Mouse (Mus musculus) ES-E14 (cell line): Measurements from ENCODE around the gene Iqschfp. TPM values are rescaled to one million over a fixed set of nuclear protein-coding genes. Genes with fewer than 3 reads are reported as not detected.

Source experiments
- DNase-seq: peaks from one replicate; pipeline ENCODE4 v3.0.0-alpha.2; 2013; ENCODE audit warnings: low read depth, low spot score
- H3K27ac ChIP-seq: 2 replicates; pipeline ENCODE4 v1.5.1; 2012; ENCODE audit warnings: low read depth, mild to moderate bottlenecking, low read length, moderate library complexity, mixed read lengths; ENCODE audit not compliant: poor library complexity, insufficient read depth, severe bottlenecking
- H3K36me3 ChIP-seq: 2 replicates; pipeline ENCODE4 v1.6.1; 2012; ENCODE audit warnings: mild to moderate bottlenecking, low read length, moderate library complexity, mixed read lengths; ENCODE audit not compliant: control insufficient read depth, poor library complexity, insufficient read depth, severe bottlenecking
- H3K4me1 ChIP-seq, 2 experiments: fragments of 150-350 bp in 1 of 2; sonication (generic) in 1 of 2; 2 replicates each; pipeline ENCODE4 v1.6.1; 2012; ENCODE audit warnings: low read length in 2 of 2, mild to moderate bottlenecking in 1 of 2, mixed read lengths in 1 of 2; ENCODE audit not compliant: control insufficient read depth in 2 of 2, insufficient read depth in 2 of 2, poor library complexity in 1 of 2
- H3K4me3 ChIP-seq, 2 experiments: fragments of 150-350 bp in 1 of 2; sonication (generic) in 1 of 2; 2 replicates each; pipeline ENCODE4 v1.5.1; 2012; ENCODE audit warnings: low read length in 2 of 2, low read depth in 1 of 2, mild to moderate bottlenecking in 1 of 2, mixed read lengths in 1 of 2; ENCODE audit not compliant: insufficient read depth in 1 of 2, poor library complexity in 1 of 2, severe bottlenecking in 1 of 2
- H3K9ac ChIP-seq: 2 replicates; pipeline ENCODE4 v1.6.1; 2012; ENCODE audit warnings: low read depth, mild to moderate bottlenecking, low read length, mixed read lengths; ENCODE audit not compliant: poor library complexity, insufficient read depth, severe bottlenecking
- H3K9me3 ChIP-seq: fragments of 150-350 bp; sonication (generic); 2 replicates; pipeline ENCODE4 v1.6.1; 2012; ENCODE audit warnings: low read depth, mild to moderate bottlenecking, low read length; ENCODE audit not compliant: control insufficient read depth, insufficient read depth
- CHD2 ChIP-seq: IDR thresholded peaks from 2 replicates; pipeline ENCODE4 v1.6.1; 2014; ENCODE audit warnings: mild to moderate bottlenecking, low read depth, low read length, inconsistent platforms
- HCFC1 ChIP-seq: IDR thresholded peaks from 2 replicates; pipeline ENCODE4 v1.6.1; 2012; ENCODE audit warnings: low read length, inconsistent platforms, borderline replicate concordance; ENCODE audit not compliant: insufficient read depth
- MAFK ChIP-seq: IDR thresholded peaks from 2 replicates; pipeline ENCODE4 v1.6.1; 2014; ENCODE audit warnings: mild to moderate bottlenecking, low read depth, low read length, inconsistent platforms; ENCODE audit not compliant: insufficient read depth
- ZC3H11A ChIP-seq: IDR thresholded peaks from 2 replicates; pipeline ENCODE4 v1.6.1; 2012; ENCODE audit warnings: low read depth, mild to moderate bottlenecking, inconsistent platforms, low read length, borderline replicate concordance
- ZNF384 ChIP-seq: IDR thresholded peaks from 2 replicates; pipeline ENCODE4 v1.6.1; 2012; ENCODE audit warnings: low read depth, low read length, inconsistent platforms
- in situ Hi-C, 2 experiments: fragments of 600-800 bp; cut with MboI; formaldehyde crosslinking; loops; one replicate each; pipeline ENCODE4 v1.15.1; 2025; ENCODE audit warnings: low sequenced_read_pairs in 2 of 2, inconsistent platforms in 1 of 2; ENCODE audit not compliant: unreplicated experiment in 2 of 2
- total RNA-seq: library from RNA; depleted of rRNA; stranded (reverse); fragments of 300-350 nt; gene quantifications from 2 replicates; pipeline ENCODE4 v1.2.3, GENCODE M21; 2012

The Iqschfp gene
- total RNA-seq, 1 experiment = not detected

DNA sequence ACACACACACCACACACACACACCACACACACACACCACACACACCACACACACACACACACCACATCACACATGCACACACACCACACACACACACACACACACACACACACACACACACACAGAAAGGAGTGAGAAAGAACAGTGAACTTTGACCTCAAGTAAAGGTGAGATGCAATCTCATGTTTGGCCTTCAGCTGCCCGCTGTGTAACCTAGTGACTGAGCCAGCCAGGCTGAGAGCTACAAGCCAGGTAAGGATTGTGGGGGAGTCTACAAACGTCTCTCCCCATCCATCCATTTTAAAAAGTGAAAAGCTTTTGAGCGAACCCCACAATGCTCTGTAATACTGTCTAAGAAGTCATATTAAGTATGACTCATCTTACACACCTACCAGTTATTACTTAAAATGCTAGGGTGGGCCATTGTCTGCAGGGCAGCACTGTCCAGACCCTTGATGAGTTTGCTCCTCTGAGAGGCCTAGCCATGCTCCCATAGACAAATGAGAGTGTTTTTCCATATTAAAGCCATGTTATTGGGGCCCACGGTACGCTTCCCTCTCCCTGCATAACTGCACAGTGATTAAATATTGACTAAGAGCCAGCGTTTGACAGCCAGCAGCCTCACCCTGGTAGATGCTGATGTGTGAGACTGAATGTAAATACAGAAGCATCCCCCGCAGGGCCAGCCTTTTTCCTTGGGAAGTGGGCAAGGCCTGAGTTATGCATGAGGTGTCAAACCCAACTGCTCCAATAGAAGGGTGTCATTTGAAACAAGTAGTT, 621.5 kb downstream of the Iqschfp start:
- in situ Hi-C loops = no loop called here
- Histone ChIP-seq H3K27ac (no peak overlapping the region), H3K36me3 (peaks cover 10% of the 10 kb centered on the region; the same call in 1 of the 2 replicates), H3K4me1 (peaks cover 2 to 19% of the 10 kb centered on the region in 2 experiments; a peak in 3 of 4 replicates), H3K9me3 (no peaks in the 10 kb centered on the region), H3K9ac (no peak overlapping the region), H3K4me3 (no peak overlapping the region)
- DNase-seq = no peak
- TF ChIP-seq ZC3H11A = no peak

DNA sequence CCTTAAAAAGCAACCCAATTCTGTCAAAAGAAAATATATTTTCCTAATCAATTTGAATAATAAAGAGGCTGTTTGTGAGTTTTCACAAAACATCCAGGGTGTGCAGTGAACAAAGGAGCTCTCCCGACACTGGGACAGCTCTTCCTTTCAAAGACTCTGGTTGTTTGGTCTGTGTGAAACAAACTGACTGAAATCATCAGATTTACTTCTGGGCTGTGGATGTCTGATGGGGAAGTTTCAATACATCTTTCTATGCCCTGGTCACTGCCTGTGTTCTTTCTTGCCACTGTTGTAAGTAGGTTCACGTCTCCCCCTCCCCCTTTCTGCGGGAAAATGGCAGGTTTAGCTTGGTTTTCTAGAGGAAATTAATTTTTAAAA, 622.1 kb downstream of the Iqschfp start:
- in situ Hi-C loops = no loop called here
- Histone ChIP-seq H3K27ac (no peak overlapping the region), H3K4me3 (no peak overlapping the region)

DNA sequence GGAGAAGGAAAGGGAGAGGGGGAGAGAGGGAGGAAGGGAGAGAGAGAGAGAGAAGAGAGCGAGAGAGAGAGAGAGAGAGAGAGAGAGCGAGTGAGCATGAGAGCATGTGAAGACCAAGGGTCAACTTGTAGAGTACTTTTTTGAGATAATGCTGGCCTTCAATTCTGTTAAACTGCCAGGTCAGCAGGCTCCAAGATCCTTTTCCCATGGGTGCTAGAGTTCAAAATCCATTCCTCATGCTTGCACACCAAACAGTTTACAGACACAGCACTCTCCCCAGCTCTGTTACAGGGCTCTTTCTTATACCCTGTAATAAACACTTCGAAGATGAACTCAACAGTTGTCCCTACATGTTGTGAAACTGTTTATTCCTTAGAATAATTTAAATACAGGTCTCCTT, 622.7 kb downstream of the Iqschfp start:
- H3K36me3 ChIP-seq = peaks cover 7% of the 10 kb centered on the region; the same call in 1 of the 2 replicates
- in situ Hi-C loops = no loop called here
- TF ChIP-seq HCFC1 (no peak), MAFK (no peak), ZC3H11A (no peak), ZNF384 (no peak), CHD2 (no peak)
- H3K4me3 ChIP-seq = no peak overlapping the region
- peaks cover 2 to 19% of the 10 kb centered on the region in 2 experiments; a peak in 3 of 4 replicates for H3K4me1 ChIP-seq
- H3K9me3 ChIP-seq = no peaks in the 10 kb centered on the region
- no peak overlapping the region for H3K27ac ChIP-seq
- no peak for DNase-seq
- no peak overlapping the region for H3K9ac ChIP-seq

More for the DNA sequence above, 622.1 kb downstream of the Iqschfp start:
- Histone ChIP-seq H3K4me1 (peaks cover 2 to 19% of the 10 kb centered on the region in 2 experiments; a peak in 3 of 4 replicates), H3K9me3 (no peaks in the 10 kb centered on the region), H3K9ac (no peak overlapping the region), H3K36me3 (peaks cover 10% of the 10 kb centered on the region; the same call in 1 of the 2 replicates)
- TF ChIP-seq ZNF384 (no peak), HCFC1 (no peak), ZC3H11A (no peak), MAFK (no peak), CHD2 (no peak)
- no peak for DNase-seq

DNA sequence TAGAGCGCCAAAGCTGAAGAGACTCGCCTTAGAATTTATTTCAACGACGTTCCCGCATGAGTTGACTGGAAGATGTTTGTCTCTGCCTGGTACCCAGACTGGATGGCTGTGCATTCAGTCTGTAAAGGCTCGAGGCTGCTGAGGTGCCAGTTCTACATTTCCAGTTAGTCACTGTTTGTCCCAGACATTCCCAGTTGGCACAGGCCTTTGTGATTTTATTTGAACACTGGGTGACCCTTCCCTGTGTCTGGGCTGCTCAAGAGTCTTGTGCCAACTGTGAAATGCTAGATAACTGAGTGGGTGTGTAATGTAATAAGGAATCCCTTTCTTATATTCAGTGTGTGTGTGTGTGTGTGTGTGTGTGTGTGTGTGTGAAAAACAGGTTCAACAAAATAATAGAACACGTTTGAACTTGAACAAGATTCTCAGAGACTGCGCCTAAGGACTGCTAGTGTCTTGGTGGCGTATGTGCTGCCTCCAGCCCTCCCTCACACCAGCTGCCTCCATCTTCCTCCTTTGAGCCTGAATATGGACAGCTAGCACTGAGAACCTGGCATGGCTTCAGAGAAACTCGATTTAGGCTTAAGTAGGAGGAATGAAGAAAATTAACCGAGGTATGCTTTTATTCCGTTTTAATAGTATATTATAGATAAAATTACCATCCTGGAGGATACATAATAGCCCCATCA, 624.5 kb downstream of the Iqschfp start:
- Histone ChIP-seq H3K4me1 (peaks cover 2 to 16% of the 10 kb centered on the region in 2 experiments; a peak in 3 of 4 replicates), H3K9ac (no peak overlapping the region), H3K27ac (no peak overlapping the region), H3K36me3 (peaks cover 7% of the 10 kb centered on the region; the same call in 1 of the 2 replicates), H3K9me3 (no peaks in the 10 kb centered on the region), H3K4me3 (no peak overlapping the region)
- TF ChIP-seq CHD2 = no peak
- no peak for TF ChIP-seq MAFK
- no peak for TF ChIP-seq ZC3H11A
- no peak for TF ChIP-seq ZNF384
- no peak for TF ChIP-seq HCFC1
- no peak for DNase-seq
- in situ Hi-C loops = no loop called here
